Mouse (Mus musculus) heart, embryonic 14.5 days (tissue): ENCODE results near the gene Tex30. TPM values are rescaled to one million over a fixed set of nuclear protein-coding genes. Genes with fewer than 3 reads are reported as not detected.
"Not testable (repeated sequence)": the region's sequence is repeated elsewhere in the genome, so short reads cannot be mapped to it uniquely, and the experiment has no call there.

Source experiments
- ATAC-seq: fragments of 200-750 bp; cut with Nextera tagmentation; 2 replicates; pipeline ENCODE4 v1.8.0; 2017; ENCODE audit warnings: low read depth, moderate TSS enrichment; ENCODE audit not compliant: insufficient number of reproducible peaks, insufficient read depth, low FRiP score
- H3K27ac ChIP-seq, 2 experiments: fragments of 200-500 bp in 1 of 2; fragments of 300-500 bp in 1 of 2; sonication (generic) in 1 of 2; replicated peaks in 1 of 2; 2 replicates each; pipeline ENCODE4 v1.5.1; 2012 to 2014; ENCODE audit warnings: low read depth in 2 of 2, low read length in 2 of 2, control low read depth in 1 of 2, mild to moderate bottlenecking in 1 of 2, mixed read lengths in 1 of 2; ENCODE audit not compliant: control insufficient read depth in 1 of 2, insufficient read depth in 1 of 2
- H3K27me3 ChIP-seq: fragments of 300-500 bp; sonication (generic); 2 replicates; pipeline ENCODE4 v1.6.1; 2014; ENCODE audit warnings: mild to moderate bottlenecking, low read length, control low read depth; ENCODE audit not compliant: control insufficient read depth, insufficient read depth
- H3K36me3 ChIP-seq: fragments of 300-500 bp; sonication (generic); 2 replicates; pipeline ENCODE4 v1.6.1; 2014; ENCODE audit warnings: mild to moderate bottlenecking, control low read depth, low read length, mixed read lengths; ENCODE audit not compliant: control insufficient read depth, insufficient read depth
- H3K4me1 ChIP-seq, 2 experiments: fragments of 200-500 bp in 1 of 2; fragments of 300-500 bp in 1 of 2; sonication (generic) in 1 of 2; 2 replicates each; pipeline ENCODE4 v1.6.1; 2012 to 2014; ENCODE audit warnings: low read length in 2 of 2, control low read depth in 1 of 2, mixed read lengths in 1 of 2; ENCODE audit not compliant: control insufficient read depth in 2 of 2, insufficient read depth in 2 of 2
- H3K4me2 ChIP-seq: fragments of 300-500 bp; sonication (generic); 2 replicates; pipeline ENCODE4 v1.6.1; 2014; ENCODE audit warnings: mild to moderate bottlenecking, low read length
- H3K4me3 ChIP-seq, 2 experiments: fragments of 200-500 bp in 1 of 2; fragments of 300-500 bp in 1 of 2; sonication (generic) in 1 of 2; 2 replicates each; pipeline ENCODE4 v1.5.1; 2012 to 2014; ENCODE audit warnings: low read length in 2 of 2, mild to moderate bottlenecking in 2 of 2, control low read depth in 1 of 2, low read depth in 1 of 2, moderate library complexity in 1 of 2; ENCODE audit not compliant: control insufficient read depth in 1 of 2, insufficient read depth in 1 of 2
- H3K9ac ChIP-seq: fragments of 300-500 bp; sonication (generic); 2 replicates; pipeline ENCODE4 v1.6.1; 2014; ENCODE audit warnings: mild to moderate bottlenecking, low read length
- H3K9me3 ChIP-seq: fragments of 300-500 bp; sonication (generic); 2 replicates; pipeline ENCODE4 v1.6.1; 2016; ENCODE audit warnings: low read length, control low read depth; ENCODE audit not compliant: control insufficient read depth
- WGBS: fragments of 180-500 bp; shearing (Covaris S2); extraction: QIAGEN DNeasy Blood & Tissue Kit; methylation state at CpG from one replicate; pipeline ENCODE4 v1.1.7; 2014; 5-methylcytosine and 5-hydroxymethylcytosine counted together
- polyA plus RNA-seq: library from polyadenylated mRNA; unstranded; fragments of >200 nt; fragmentation: Nextera tagmentation; extraction: Ambion mirVana; gene quantifications from 2 replicates; pipeline ENCODE4 v1.2.1, GENCODE M21; 2014

Tex30 gene
- polyA plus RNA-seq, 1 experiment from 2014 or later: 66.1 TPM

DNA sequence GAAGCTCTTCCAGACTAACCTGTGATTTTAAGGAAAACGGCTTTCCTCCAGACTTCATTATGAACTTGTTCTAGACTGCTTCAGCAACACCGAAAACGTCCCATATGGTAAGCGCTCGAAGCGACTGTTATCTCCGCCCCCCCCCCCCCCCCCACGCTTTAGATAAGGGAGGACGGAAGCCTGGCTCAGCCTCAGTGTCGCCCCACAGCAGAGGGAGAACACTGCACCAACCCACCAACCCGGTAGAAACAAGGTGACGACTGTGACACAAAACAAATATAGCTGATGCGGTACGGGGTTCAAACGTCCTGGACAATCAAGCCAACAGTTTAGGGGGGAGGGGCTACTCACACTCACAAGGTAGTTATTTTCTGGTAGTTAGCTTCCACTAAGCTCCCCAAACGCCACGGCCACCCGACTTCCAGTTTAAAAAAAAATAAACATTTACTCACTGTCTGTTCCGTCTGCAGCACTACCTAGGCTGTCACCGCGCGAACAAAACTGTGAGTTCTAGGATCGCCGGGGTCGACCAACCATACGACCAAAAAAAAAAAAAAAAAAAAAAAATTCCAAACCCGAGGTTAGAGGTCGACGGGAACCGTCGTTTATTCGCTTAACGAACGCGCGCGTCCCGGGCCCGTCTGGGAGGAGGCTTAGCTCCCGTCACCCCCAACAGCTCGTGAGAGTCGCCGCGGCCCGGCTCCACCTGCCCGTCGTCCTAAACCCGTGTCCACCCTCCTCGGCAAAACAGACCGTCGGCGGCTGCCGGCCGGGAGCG, 604 bp downstream of the Tex30 start:
- WGBS: under 1% methylated on average over 55 of the region's 55 CpGs
- peak overlapping the region; percentile 89 to 92 for H3K27ac ChIP-seq
- no peaks in the 10 kb centered on the region for H3K9me3 ChIP-seq
- no peaks in the 10 kb centered on the region for H3K27me3 ChIP-seq
- peaks cover 0 to 10% of the 10 kb centered on the region in 2 experiments; a peak in 3 of 4 replicates for H3K4me1 ChIP-seq
- H3K9ac ChIP-seq: peak overlapping the region; percentile 76
- peaks cover 40% of the 10 kb centered on the region for H3K36me3 ChIP-seq
- H3K4me2 ChIP-seq: peak overlapping the region; percentile 69
- H3K4me3 ChIP-seq: peak overlapping the region; percentile 71 to 92
- peak; percentile 77 for ATAC-seq

DNA sequence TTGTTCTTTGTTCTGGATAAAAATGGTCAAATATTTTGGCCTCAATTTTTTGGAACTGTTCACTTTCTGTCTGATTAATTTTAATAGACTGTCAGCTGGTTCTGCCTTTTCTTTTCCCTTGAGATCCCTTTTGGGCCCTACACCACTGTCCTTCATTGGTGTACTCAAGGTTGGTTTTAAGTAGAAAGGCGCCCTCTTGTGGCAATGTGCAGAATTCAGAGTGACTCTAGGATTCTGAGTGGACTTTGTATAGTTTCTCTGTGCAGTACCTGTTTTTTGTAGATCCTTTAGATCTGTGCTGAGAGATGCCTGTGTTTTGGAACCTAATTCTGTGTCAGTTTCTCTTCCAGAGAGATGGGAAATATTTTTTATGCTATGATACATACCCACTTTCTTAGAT, 37.6 kb downstream of the Tex30 start:
- no peak overlapping the region for H3K4me3 ChIP-seq
- no peaks in the 10 kb centered on the region for H3K27me3 ChIP-seq
- H3K4me1 ChIP-seq: no peaks in the 10 kb centered on the region
- WGBS: 0% methylated on average over 1 of the region's 1 CpGs
- no peak overlapping the region for H3K27ac ChIP-seq
- ATAC-seq: no peak
- H3K4me2 ChIP-seq: no peak overlapping the region
- no peaks in the 10 kb centered on the region for H3K9me3 ChIP-seq
- H3K36me3 ChIP-seq: no peaks in the 10 kb centered on the region
- no peak overlapping the region for H3K9ac ChIP-seq

DNA sequence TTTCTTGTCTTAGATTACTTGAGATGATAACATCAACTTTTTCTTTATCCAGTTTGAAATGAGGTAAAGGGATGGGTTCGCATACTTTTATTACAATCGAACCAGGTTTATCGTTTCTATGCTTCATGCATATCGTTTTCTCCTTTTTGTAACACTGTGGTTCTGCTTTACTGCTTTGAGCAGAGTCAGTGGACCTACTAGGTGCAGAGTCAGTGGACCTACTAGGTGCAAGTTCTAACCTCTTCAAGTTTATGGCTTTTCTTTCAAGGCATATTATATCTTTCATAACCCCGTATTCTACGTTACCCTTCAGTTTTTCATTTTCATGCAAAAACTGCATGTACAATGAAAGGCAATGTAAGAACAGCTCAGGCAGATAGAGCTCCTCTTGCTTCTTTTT, 38.8 kb downstream of the Tex30 start:
- Histone ChIP-seq H3K36me3 (no peaks in the 10 kb centered on the region), H3K27me3 (no peaks in the 10 kb centered on the region), H3K4me1 (no peaks in the 10 kb centered on the region), H3K4me3 (no peak overlapping the region), H3K9me3 (no peaks in the 10 kb centered on the region), H3K9ac (no peak overlapping the region), H3K27ac (no peak overlapping the region), H3K4me2 (no peak overlapping the region)
- 92% methylated on average over 6 of the region's 6 CpGs for WGBS
- no peak for ATAC-seq

DNA sequence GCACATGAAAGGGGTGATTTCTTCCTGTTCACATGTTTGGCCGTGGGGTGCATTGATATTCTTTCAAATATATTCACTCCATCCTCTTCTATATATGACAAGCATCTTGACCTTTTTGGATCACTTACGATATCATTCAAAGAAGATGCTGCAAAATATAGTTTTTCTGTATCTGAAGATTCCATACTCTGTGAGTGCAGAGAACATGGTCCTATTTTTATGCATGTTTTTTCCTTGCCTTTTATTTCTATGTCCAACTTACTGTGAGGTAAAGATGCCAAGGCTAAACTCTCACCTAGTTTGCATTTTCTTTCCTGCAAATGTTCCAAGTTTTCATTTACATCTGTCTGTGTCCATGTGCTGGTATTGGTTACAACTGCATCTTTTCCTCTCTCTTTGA, 40.4 kb downstream of the Tex30 start, which contains the start of gene Gm8251:
Gene Gm8251, minus strand, starts transcription at position 101 of the 400 bp plus-strand sequence.
- no peak within 1 kb of the TSS for H3K4me3 ChIP-seq
- H3K36me3 ChIP-seq: no peaks in the 10 kb centered on the region
- no peak for ATAC-seq
- no peak within 1 kb of the TSS for H3K27ac ChIP-seq
- 81% methylated on average over 2 of the region's 2 CpGs for WGBS
- no peak within 1 kb of the TSS for H3K4me2 ChIP-seq
- H3K4me1 ChIP-seq: no peaks in the 10 kb centered on the region
- H3K9me3 ChIP-seq: no peaks in the 10 kb centered on the region
- no peaks in the 10 kb centered on the region for H3K27me3 ChIP-seq
- no peak within 1 kb of the TSS for H3K9ac ChIP-seq

DNA sequence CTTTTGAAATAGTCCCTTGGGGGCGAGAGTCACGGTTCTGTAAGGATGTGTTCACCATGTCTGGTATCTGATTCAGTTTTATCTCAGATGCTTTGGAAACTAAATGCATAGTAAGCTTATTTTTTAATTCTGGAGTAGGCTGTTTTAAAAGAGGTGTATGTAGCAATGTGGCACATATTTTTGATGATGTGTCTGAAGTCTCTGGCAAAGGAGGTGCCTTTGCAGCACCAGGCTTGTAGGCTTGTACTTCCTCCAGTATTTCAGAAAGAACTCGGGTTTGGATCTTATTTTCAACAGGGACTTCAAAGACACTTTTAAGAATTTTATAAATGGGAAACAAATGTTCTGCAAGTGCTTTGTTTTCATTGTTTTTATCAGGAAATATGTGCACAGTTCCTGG, 44.4 kb downstream of the Tex30 start:
- H3K4me1 ChIP-seq: no peaks in the 10 kb centered on the region
- H3K4me3 ChIP-seq: no peak overlapping the region
- H3K4me2 ChIP-seq: no peak overlapping the region
- no peak for ATAC-seq
- H3K27ac ChIP-seq: no peak overlapping the region
- H3K36me3 ChIP-seq: no peaks in the 10 kb centered on the region
- no peaks in the 10 kb centered on the region for H3K9me3 ChIP-seq
- no peak overlapping the region for H3K9ac ChIP-seq
- WGBS: 72% methylated on average over 3 of the region's 3 CpGs
- H3K27me3 ChIP-seq: no peaks in the 10 kb centered on the region

DNA sequence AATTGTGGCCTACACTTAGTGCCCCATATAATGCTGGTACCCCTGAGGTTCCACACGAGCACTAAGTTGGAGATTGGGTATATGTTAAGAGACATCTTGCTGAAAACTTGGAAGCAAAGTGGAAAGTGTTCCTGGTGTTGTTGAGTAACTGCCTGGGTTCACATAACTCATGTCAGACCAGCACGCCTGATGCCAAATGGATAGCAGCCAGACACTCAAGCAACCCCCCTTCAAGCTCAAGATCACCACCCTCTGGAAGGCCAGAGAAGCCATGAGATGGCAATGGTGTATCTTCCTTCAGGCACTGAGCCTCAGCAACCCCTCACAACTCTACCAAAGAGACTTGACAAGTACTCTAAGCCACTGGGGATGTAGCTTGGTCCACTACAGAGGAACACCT, 55.7 kb downstream of the Tex30 start:
- Histone ChIP-seq H3K27me3 (no peaks in the 10 kb centered on the region), H3K4me1 (no peaks in the 10 kb centered on the region), H3K9ac (no peak overlapping the region), H3K4me2 (no peak overlapping the region), H3K9me3 (no peaks in the 10 kb centered on the region), H3K36me3 (no peaks in the 10 kb centered on the region), H3K4me3 (no peak overlapping the region), H3K27ac (no peak overlapping the region)
- WGBS: 55% methylated on average over 2 of the region's 2 CpGs
- no peak for ATAC-seq

DNA sequence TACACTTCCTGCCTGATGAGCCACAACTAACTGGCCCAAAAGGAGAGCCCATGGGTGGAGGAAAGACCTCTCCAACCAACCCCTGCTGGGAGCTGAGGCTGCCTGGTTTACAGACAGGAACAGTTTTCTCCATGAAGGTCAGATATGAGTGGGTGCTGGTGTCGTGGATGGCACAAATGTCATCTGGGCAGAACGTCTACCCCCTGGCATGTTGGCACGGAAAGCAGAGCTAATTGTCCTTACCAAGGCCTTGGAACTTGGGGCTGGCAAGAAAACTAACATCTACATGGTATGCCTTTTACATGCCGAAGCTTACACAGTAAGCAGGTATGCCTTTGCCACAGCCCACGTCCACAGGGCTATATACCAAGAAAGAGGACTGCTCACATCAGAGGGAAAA, 56.6 kb downstream of the Tex30 start:
- not testable (repeated sequence) for H3K36me3 ChIP-seq, H3K4me3 ChIP-seq, H3K4me2 ChIP-seq, H3K27me3 ChIP-seq, H3K27ac ChIP-seq, H3K9me3 ChIP-seq, ATAC-seq, H3K4me1 ChIP-seq, H3K9ac ChIP-seq
- 77% methylated on average over 5 of the region's 5 CpGs for WGBS

DNA sequence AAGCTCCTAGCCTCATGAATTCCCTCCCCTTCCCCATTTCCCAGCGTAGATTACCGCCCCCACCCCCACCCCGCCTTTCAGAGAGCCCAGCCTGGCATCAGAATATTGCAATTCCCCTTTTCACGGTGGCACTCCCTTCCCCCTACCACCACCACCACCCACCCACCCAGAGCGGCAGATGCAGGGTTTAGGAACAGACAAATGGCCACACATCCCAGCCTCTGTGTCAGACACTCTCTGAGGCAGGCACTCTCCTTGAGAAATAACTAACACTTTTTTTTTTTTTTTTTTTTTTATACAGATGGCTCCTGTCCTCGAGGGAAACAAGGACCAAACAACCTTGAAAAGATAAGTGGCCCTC, 59.7 kb downstream of the Tex30 start:
- no peak for ATAC-seq
- Histone ChIP-seq H3K9me3 (no peaks in the 10 kb centered on the region), H3K27me3 (no peaks in the 10 kb centered on the region), H3K9ac (peak overlapping the region; percentile 71), H3K4me1 (no peaks in the 10 kb centered on the region), H3K36me3 (no peaks in the 10 kb centered on the region), H3K4me2 (peak overlapping the region; percentile 88), H3K4me3 (peak overlapping the region; percentile 50 to 74), H3K27ac (no peak overlapping the region)
- WGBS: 4% methylated on average over 6 of the region's 6 CpGs
